Mouse (Mus musculus): ENCODE data around the gene Zdhhc22.

Gene Zdhhc22

GRCm38 (mm10) chr12:86960138-86960537 lies 30.1 kb downstream of the Zdhhc22 start:
- DNase-seq, result no peak

DNA sequence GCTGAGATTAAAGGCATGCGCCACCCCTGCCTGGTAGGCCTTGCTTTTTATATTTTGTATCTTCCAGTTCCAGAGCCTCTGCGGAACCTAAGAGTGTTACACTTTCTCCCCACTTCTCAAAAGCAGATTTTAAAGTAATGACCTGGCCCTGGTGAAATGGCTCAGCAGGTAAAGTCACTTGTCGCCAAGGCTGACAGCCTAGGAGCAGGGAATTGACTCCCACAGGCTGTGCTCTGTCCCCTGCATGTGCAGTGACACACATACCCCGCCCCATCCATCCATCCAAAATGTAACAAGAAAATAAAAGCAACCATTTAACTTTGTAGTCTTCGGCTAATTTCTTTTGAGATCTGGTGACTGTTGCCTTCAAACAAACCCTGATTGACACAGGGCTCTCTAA lies 30.6 kb downstream of the Zdhhc22 start:
- DNase-seq, result no peak

GRCm38 (mm10) chr12:86958558-86958957 lies 31.7 kb downstream of the Zdhhc22 start:
- no peak for DNase-seq

- DNase-seq, result no peak
These were observed 34.3 kb downstream of the Zdhhc22 start for GRCm38 (mm10) chr12:86955894-86956293.

GRCm38 (mm10) chr12:86952331-86952850 lies 37.8 kb downstream of the Zdhhc22 start:
- DNase-seq, result no peak

DNA sequence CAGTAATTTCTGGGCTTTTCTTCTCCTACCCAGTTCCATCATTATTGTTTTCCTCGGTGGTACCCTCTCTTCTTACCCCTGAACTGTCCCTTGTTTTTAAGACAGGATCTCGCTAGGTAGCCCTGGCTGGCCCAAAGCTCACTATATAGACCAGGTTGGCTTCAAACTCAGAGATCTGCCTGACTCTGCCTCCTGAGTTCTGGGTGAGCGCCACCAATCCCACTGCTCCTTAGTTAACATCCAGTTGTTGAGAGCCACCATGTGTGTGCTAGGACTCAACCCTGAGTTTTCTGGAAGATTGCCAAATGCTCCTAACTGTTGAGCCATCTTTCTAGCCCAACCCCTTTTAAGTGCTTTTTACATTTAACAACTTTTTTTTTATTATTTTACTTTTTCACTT lies 39.3 kb downstream of the Zdhhc22 start:
- DNase-seq, result no peak

DNA sequence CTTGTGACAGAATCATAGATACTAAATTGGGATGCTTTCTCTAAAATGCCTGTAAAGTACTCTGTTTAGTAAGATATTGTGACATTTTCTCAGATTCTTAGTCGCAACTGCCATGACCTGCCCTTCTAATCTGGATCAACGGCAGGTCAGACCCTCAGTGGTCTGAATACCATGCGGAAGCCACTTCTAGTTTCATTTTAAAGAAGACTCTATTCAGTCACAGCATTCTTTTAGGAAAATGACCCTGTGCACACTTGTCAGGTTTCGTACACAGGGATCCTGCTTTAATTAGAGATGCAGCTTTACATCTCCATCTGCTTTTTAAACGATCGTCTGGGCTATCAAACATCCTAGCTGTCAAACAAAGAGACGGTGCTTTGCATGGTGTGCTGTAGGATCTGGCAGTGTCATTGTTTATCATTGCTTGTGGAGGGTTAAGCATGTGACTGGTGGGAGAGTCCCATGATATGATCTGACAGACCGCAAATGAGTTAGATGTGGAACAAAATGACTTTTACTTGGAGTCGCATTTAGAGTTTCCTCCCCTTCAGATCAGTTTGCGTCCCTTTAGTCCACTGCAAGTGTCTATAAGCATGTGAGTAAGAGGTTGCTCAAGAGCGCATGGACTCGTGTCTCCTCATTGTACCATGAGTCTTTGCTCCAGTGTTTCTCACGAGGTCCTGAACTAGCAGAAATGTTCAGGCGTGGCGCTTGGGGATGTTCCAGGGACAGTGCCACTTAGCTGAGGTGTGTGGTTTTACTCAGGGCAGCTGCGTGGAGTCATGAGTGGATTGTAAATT lies 39.9 kb downstream of the Zdhhc22 start:
- DNase-seq, result no peak

- no peak for DNase-seq
These were observed 40.7 kb downstream of the Zdhhc22 start for GRCm38 (mm10) chr12:86949501-86949900.

DNA sequence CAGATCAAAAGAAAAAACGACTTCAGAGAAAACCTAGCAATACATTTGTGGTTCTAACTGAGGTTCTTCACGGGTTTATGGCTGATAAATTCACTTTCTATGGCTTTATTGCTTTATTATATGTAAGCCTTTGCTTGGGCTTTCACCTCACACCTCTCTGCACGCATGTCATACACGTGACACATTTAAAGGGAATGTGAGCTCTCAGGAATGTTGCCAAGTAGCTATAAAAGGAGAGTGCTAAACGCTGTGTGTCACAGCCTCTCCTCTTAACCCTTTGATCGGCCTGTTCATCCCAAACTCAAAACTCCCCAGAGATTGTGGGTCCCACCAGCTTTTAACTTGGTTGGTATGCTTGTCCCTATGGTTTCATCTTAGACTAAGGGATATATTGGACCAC lies 41.6 kb downstream of the Zdhhc22 start:
- DNase-seq, result peak; percentile 43

GRCm38 (mm10) chr12:86947681-86948401 lies 42.4 kb downstream of the Zdhhc22 start:
- peak; percentile 82 for DNase-seq

DNA sequence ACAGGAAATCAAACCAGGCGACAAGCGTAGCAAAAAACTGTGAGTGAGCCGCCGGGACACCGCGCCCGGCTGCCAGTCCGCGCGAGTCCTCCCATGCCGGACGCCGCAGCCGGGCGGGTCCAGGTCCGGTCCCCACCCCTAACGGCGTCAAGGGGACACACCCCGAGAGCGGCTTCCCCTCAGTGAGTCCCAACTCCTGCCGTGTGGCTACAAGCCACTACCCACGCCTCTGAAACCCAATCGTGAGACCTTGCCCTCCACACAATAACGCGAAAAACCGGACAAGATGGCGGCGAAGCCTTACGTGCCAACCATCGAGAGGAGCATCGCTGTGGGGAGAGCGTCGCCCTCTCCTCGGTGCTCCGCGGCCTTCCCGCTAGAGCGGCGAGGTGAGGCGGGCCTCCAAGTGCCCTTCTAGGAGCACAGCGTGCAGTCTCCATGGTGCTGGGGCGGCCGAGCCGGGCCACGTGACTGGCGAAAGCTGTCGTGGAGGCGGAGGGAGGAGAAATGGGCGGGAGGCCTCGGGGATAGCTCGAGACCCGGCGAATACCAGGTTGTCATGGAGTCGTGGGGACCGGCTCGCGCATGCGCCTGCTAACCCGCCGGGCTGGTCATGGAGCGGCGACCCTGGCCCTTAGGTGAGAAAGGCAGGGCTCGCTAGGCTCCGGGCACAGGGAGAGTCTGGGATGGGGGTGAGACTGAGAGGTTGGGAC lies 43.2 kb downstream of the Zdhhc22 start, which contains the start of gene Cipc:
Gene Cipc, plus strand, starts transcription at position 182 of the 713 bp plus-strand sequence.
- DNase-seq, result peak; percentile 97

DNA sequence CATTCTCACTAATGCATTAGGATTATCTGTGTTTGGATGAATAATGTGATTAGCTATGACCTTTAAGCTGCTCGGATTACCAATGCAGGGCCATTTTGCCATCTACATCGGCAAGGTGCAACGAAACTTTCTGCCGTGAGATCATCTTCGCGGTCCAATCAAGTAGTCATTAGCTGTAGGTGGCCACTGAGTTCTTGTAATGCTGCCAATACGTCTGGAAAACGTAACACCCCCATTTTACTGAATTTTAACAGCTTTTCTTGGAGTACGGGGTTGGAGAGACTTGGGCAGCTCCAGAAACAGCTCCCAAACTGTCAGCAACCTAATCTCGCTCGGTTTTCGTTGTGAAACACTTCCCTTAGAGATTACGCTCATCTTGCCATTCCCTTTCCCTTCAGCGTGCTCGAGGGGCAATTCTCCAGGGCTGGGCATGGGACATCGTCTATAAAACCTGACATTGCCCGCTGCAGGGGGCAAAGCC lies 43.9 kb downstream of the Zdhhc22 start:
- no peak for DNase-seq

DNA sequence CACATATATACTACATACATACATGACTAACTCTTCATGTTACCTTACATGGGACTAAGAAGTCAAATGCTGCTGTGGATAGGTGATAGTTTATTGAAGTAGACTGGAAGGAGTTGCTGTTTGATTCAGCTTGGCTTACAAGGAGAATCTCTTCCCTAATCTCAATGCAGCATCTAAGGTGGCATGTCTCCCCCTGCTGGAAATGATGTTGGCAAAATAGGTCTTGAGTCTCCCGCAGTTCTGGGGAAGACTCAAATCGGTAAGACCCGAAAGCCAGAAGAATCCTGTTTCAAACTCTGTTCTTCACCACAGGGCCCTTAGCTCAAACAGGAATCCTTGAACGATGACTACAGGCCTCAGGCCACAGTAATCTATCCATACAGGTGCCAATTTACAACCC lies 45.1 kb downstream of the Zdhhc22 start:
- peak; percentile 80 for DNase-seq

DNA sequence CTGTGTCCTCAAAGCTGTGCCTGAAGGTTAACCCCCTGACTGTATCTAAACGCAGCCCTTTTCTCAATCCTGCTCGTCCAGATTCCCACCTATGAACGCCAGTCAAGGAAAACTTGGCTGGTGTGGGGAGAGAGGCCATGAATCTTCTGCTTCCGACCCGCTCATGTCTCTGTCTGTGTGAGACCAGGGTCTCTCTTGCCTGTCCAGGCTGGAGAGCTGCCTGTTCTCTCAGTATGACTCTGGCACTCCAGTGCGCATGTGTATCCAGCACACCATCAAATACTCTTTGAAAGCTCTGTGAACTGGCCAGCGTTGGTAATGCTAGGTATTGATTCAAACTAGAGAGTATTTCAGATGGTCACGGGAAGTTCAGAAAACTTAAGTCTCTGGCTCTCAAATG lies 46.8 kb downstream of the Zdhhc22 start:
- no peak for DNase-seq

GRCm38 (mm10) chr12:86941734-86942486 lies 48.3 kb downstream of the Zdhhc22 start:
- DNase-seq, result no peak

DNA sequence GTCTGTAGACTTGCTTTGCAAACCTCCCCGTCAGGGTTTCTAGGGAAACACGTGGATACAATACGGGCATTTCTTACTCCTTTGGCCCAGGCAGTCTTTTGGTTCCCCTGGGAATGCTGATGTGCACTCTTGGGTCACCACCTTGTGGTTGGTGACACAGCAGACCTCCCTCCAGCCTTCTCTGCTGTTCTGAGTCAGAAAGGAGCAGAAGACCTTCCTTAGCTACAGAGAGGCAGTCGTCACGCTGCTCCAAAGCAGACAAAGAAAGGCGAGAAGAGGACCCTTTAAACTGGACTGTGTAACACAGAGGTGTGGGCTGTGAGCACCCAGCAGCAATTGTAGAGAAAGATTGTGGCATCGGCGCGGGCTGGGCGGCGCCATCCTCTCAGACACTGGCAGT lies 49.1 kb downstream of the Zdhhc22 start:
- DNase-seq, result no peak

DNA sequence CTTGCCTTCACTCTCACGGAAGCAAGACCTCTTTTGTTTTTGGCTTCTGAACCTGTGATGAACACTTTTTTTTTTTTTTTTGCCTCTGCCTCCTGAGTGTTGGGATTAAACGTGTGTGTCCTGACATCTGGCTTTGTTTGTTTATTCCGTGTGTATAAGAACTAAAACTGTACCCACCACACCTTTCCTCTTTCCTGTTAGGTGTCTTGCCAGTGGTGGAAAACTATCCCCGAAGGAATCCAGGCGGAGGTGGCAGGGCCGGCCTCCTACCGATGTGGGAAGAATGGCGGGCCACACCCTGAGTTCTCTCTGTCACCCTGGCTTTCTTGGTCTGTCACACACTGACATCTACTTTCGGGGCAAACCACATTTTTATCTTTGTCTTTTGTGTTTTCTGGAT lies 51.7 kb downstream of the Zdhhc22 start:
- DNase-seq, result peak; percentile 31

DNA sequence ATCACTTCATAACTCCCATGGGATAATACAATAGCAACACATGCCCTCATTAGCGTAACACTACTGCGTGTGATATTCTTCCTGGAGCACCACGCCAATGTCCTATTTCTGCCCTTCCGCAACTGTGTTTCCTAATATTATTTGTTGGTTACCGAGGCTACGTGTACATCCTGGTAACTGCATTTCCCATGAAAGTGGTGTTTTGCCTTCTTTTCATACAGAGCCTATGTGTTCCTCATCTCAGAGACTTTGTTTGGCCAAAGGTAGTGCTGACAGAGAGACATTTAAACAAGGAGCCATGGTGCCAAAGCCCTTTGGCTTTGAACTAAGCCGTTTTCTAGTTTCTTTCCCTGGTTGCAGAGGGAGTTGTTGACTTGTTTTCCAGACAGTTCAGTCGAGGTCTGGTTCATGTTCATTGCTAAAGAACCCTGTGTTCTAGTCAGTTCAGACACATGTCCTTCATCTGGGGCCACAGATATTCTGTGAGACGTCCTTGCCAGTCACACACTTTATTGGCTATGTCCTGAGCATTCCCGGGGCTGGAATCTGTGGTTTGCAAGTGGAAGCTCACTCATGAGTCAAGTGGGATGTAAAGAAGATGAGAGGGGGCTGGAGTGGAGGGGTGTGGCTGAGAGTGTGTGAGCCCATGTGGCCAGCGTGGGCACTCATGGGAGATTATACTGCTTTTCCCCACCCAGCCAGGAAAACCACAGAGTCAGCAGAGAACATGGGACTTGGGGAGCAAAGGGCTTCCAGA lies 53.5 kb downstream of the Zdhhc22 start:
- no peak for DNase-seq

GRCm38 (mm10) chr12:86935692-86936282 lies 54.4 kb downstream of the Zdhhc22 start:
- DNase-seq, result no peak

GRCm38 (mm10) chr12:86934748-86935147 lies 55.5 kb downstream of the Zdhhc22 start:
- DNase-seq, result no peak

DNA sequence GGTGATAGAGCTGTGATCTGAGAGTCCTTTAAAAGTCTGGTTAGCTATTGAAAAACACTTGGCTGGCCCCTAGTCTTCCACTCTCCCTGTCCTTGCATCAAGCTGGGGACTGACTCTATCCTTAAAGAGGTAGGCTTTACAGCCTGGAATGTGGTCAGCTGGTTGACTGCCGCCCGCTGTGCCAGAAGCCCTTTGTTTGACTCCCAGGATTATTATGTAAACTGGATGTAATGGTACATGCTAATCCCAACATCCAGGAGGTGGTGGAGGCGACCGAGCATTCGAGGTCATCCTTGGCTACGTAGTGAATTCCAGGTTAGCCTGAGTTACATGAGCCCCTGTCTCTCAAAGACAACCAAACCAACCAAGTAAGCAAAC lies 57.7 kb downstream of the Zdhhc22 start:
- peak; percentile 75 for DNase-seq
